Mouse (Mus musculus): ENCODE measurements around the gene Gja5. TPM values are rescaled to one million over a fixed set of nuclear protein-coding genes. Genes with fewer than 3 reads are reported as not detected.

Gene Gja5
- polyA plus RNA-seq, 1 experiment from 2014 or later, result 3.7 TPM

- H3K36me3 ChIP-seq, result no peaks in the 10 kb centered on the region
- no peak overlapping the region for H3K9ac ChIP-seq
- 11% methylated on average over 3 of the region's 3 CpGs for WGBS
- no peak overlapping the region for H3K4me3 ChIP-seq
- no peak overlapping the region for H3K27ac ChIP-seq
- no peaks in the 10 kb centered on the region for H3K27me3 ChIP-seq
- H3K9me3 ChIP-seq, result no peaks in the 10 kb centered on the region
- H3K4me2 ChIP-seq, result no peak overlapping the region
- no peaks in the 10 kb centered on the region for H3K4me1 ChIP-seq (replicated peaks)
- ATAC-seq (ENCODE audit: low FRiP score), result no peak
Observed at GRCm38 (mm10) chr3:96992526-96992925, 88.0 kb downstream of the Gja5 start.

- Histone ChIP-seq H3K27me3 (no peaks in the 10 kb centered on the region), H3K36me3 (no peaks in the 10 kb centered on the region), H3K4me2 (no peak overlapping the region), H3K4me1 (replicated peaks) (peaks cover 4% of the 10 kb centered on the region; the same call in 1 of the 2 replicates), H3K4me3 (no peak overlapping the region), H3K9ac (no peak overlapping the region), H3K9me3 (no peaks in the 10 kb centered on the region), H3K27ac (no peak overlapping the region)
- no peak for ATAC-seq (ENCODE audit: low FRiP score)
- WGBS, result 70% methylated on average over 6 of the region's 6 CpGs
Observed at GRCm38 (mm10) chr3:96997770-96998169, 93.3 kb downstream of the Gja5 start.

- no peak overlapping the region for H3K9ac ChIP-seq
- H3K9me3 ChIP-seq, result no peaks in the 10 kb centered on the region
- no peak for ATAC-seq (ENCODE audit: low FRiP score)
- no peaks in the 10 kb centered on the region for H3K36me3 ChIP-seq
- no peak overlapping the region for H3K4me3 ChIP-seq
- 92% methylated on average over 10 of the region's 10 CpGs for WGBS
- no peak overlapping the region for H3K4me2 ChIP-seq
- H3K27ac ChIP-seq, result no peak overlapping the region
- H3K4me1 ChIP-seq (replicated peaks), result no peaks in the 10 kb centered on the region
- H3K27me3 ChIP-seq, result no peaks in the 10 kb centered on the region
Observed at GRCm38 (mm10) chr3:97003111-97003510, 98.6 kb downstream of the Gja5 start.

DNA sequence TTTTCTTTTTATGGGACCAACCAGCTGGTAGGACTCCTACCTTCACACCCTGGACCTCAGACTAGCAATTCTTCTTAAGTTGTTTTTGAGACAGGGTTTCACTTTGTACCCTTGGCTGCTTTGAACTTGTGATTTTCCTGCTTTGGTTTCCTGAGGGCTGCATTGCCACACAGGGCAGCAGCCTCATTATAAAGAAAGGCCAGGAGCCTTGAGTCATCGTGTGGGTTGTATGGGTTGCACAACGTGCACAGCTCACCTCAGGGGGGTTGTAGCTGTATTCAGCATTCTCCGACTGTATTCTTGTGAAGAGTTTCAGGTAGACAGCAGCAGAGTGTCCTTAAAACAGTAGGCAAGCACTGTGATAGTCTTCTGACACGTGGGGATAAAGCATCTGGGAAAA, 100.0 kb downstream of the Gja5 start:
- Histone ChIP-seq H3K9ac (no peak overlapping the region), H3K4me3 (no peak overlapping the region), H3K27ac (no peak overlapping the region), H3K27me3 (no peaks in the 10 kb centered on the region), H3K36me3 (no peaks in the 10 kb centered on the region), H3K4me1 (replicated peaks) (no peaks in the 10 kb centered on the region), H3K9me3 (no peaks in the 10 kb centered on the region), H3K4me2 (no peak overlapping the region)
- WGBS, result 79% methylated on average over 4 of the region's 4 CpGs
- ATAC-seq (ENCODE audit: low FRiP score), result no peak

GRCm38 (mm10) chr3:97007010-97007448, 102.5 kb downstream of the Gja5 start:
- Histone ChIP-seq H3K27ac (no peak overlapping the region), H3K27me3 (no peaks in the 10 kb centered on the region), H3K4me3 (no peak overlapping the region), H3K9ac (no peak overlapping the region), H3K36me3 (no peaks in the 10 kb centered on the region), H3K4me1 (replicated peaks) (no peaks in the 10 kb centered on the region), H3K9me3 (no peaks in the 10 kb centered on the region), H3K4me2 (no peak overlapping the region)
- ATAC-seq (ENCODE audit: low FRiP score), result no peak
- WGBS, result 43% methylated on average over 3 of the region's 3 CpGs

DNA sequence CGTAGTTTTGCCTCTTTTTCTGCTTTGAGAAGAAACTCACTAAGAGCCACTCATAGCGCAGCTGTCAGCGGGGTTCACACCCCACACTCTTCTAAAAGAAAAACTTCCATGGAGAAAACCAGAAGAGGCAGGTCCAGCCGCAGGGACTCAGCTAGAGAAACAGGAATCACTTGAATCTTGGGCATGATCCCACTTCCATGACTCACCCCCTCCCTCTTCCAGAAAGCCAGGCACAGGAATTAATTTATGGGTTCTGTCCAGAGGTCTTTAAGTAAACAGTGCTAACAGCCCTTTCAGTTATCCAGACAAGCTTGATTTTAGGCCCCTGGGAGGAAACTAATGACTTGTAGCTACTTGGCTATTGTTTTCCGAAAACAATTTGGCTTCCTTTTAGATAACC, 120.7 kb downstream of the Gja5 start:
- no peak overlapping the region for H3K4me3 ChIP-seq
- ATAC-seq (ENCODE audit: low FRiP score), result no peak
- H3K4me2 ChIP-seq, result no peak overlapping the region
- H3K4me1 ChIP-seq (replicated peaks), result 0 out of 2 replicates have a peak, but pooled peaks cover 4% of the 10 kb centered on the region
- no peaks in the 10 kb centered on the region for H3K36me3 ChIP-seq
- H3K27ac ChIP-seq, result no peak overlapping the region
- WGBS, result 80% methylated on average over 5 of the region's 5 CpGs
- no peak overlapping the region for H3K9ac ChIP-seq
- H3K9me3 ChIP-seq, result no peaks in the 10 kb centered on the region
- no peaks in the 10 kb centered on the region for H3K27me3 ChIP-seq

DNA sequence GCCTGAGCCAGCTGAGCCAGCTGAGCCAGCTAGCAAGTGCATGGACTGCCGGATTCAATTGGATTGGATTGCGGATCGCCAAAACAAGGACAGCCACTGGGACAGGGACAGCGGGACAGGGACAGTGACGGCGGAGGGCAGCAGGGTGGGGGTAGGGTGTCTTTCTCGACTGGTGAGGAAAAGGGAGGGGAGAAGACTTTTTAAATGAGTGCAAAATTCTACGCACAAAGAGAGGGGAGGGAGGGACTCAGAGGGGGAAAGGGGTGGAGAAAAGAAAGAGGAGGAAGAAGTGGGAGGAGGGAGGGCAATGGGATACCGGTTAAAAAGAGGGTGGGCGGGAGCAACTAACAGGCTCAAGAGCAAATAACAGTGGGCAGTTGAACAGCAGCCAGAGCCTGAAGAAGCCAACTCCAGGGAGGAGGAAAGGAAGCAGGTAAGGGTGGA, 127.6 kb downstream of the Gja5 start:
- Histone ChIP-seq H3K4me1 (replicated peaks) (peaks cover 8% of the 10 kb centered on the region), H3K9ac (peak overlapping the region; percentile 55; the same call in 1 of the 2 replicates), H3K27me3 (peaks cover 11% of the 10 kb centered on the region; the same call in 1 of the 2 replicates), H3K9me3 (no peaks in the 10 kb centered on the region), H3K4me3 (peak overlapping the region; percentile 27), H3K4me2 (peak overlapping the region; percentile 51), H3K27ac (no peak overlapping the region), H3K36me3 (no peaks in the 10 kb centered on the region)
- ATAC-seq (ENCODE audit: low FRiP score), result peak; percentile 54
- 2% methylated on average over 10 of the region's 10 CpGs for WGBS

GRCm38 (mm10) chr3:97035558-97035957, 131.1 kb downstream of the Gja5 start:
- ATAC-seq (ENCODE audit: low FRiP score), result no peak
- 93% methylated on average over 3 of the region's 3 CpGs for WGBS
- no peak overlapping the region for H3K4me2 ChIP-seq
- peaks cover 15% of the 10 kb centered on the region for H3K4me1 ChIP-seq (replicated peaks)
- no peaks in the 10 kb centered on the region for H3K9me3 ChIP-seq
- H3K4me3 ChIP-seq, result no peak overlapping the region
- no peak overlapping the region for H3K27ac ChIP-seq
- H3K36me3 ChIP-seq, result no peaks in the 10 kb centered on the region
- H3K27me3 ChIP-seq, result peaks cover 11% of the 10 kb centered on the region; the same call in 1 of the 2 replicates
- H3K9ac ChIP-seq, result no peak overlapping the region

DNA sequence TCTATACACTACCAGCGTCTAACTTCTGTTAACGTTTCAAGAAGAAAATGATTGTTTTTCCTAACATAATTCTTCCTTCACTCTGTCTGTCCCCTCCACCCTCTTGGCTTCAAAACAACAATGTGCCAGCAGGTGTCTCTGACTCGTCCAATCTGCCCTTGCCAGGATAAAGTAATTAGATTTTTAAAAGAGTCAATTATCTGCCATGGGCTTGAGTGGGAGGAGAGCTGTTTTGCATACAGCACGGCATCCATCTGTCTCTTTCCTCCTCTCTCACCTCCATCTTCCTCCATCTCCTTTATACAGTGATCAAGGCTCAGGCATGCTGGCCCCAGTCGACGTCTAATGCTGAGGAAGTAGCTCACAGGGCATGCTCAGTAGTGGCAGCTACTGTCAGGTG, 132.6 kb downstream of the Gja5 start:
- peak; percentile 49; the same call in 1 of the 2 replicates for ATAC-seq (ENCODE audit: low FRiP score)
- Histone ChIP-seq H3K27ac (no peak overlapping the region), H3K4me3 (no peak overlapping the region), H3K9ac (no peak overlapping the region), H3K4me1 (replicated peaks) (peaks cover 12% of the 10 kb centered on the region), H3K4me2 (no peak overlapping the region), H3K9me3 (no peaks in the 10 kb centered on the region), H3K36me3 (no peaks in the 10 kb centered on the region), H3K27me3 (peaks cover 11% of the 10 kb centered on the region; the same call in 1 of the 2 replicates)
- WGBS, result 37% methylated on average over 6 of the region's 6 CpGs

DNA sequence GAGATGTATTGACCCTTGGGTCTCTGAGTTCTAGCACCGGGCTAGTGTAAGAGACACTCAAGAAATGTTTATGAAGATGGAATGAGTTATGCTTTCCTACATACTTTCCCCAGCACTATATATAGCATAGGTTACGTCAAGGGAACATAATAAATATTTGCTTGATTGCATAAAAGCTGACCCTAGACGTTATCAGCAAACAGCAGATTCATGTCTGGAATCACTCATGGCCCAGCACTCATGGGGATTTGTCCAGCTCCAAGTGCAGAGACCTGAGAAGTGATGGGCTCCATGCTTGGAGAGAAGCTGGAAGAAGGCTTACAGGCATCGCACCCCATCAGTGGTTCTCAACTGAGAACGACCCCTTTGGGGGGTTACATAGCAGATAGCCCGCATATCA, 135.2 kb downstream of the Gja5 start:
- Histone ChIP-seq H3K9me3 (no peaks in the 10 kb centered on the region), H3K27ac (no peak overlapping the region), H3K4me2 (no peak overlapping the region), H3K36me3 (no peaks in the 10 kb centered on the region), H3K27me3 (no peaks in the 10 kb centered on the region), H3K9ac (no peak overlapping the region), H3K4me1 (replicated peaks) (peaks cover 7% of the 10 kb centered on the region; the same call in 1 of the 2 replicates), H3K4me3 (no peak overlapping the region)
- WGBS, result 92% methylated on average over 6 of the region's 6 CpGs
- no peak for ATAC-seq (ENCODE audit: low FRiP score)

DNA sequence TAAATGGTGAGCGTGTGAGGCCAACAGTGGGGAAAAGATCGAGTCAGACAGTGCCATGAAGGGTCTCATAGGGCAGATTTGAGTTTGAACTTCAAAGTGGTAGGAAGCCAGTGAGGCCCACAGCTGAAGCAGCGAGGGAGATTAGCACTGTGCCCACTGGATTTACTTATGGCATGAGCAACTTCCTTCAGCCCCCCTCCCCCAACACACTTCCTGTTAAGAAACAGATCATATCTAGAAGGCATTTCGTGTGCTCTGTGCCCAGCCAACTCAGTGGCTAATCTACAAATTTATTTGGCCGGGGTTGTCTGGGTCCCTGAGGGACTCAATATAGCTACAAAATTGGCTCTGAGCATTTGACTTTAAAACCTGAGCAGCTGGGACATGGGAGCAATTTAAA, 139.7 kb downstream of the Gja5 start:
- Histone ChIP-seq H3K4me1 (replicated peaks) (no peaks in the 10 kb centered on the region), H3K9ac (no peak overlapping the region), H3K27ac (no peak overlapping the region), H3K4me2 (no peak overlapping the region), H3K9me3 (no peaks in the 10 kb centered on the region), H3K36me3 (no peaks in the 10 kb centered on the region), H3K4me3 (no peak overlapping the region), H3K27me3 (no peaks in the 10 kb centered on the region)
- 77% methylated on average over 5 of the region's 5 CpGs for WGBS
- no peak for ATAC-seq (ENCODE audit: low FRiP score)

DNA sequence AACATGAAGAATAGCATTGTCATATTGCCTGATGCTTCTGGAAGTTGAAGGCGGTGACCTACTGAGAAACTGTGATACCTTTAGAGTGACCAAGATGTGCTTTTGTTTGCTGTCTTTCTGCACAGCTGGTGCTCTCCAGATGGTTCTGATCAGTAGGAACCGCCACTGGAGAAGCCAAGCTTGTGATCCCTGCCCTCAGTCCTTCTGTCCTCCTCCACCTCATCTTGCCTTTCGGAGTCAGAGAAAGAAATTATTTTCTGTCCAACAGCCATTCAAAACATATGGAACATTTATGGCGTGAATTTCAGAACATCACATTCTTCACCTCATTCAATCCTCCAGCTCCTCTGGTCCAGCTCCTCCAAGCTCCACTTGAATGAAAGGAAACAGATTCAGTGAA, 143.3 kb downstream of the Gja5 start:
- Histone ChIP-seq H3K27ac (no peak overlapping the region), H3K27me3 (no peaks in the 10 kb centered on the region), H3K9ac (no peak overlapping the region), H3K4me2 (no peak overlapping the region), H3K36me3 (no peaks in the 10 kb centered on the region), H3K4me3 (no peak overlapping the region), H3K9me3 (no peaks in the 10 kb centered on the region), H3K4me1 (replicated peaks) (peaks cover 16% of the 10 kb centered on the region; the same call in 1 of the 2 replicates)
- 94% methylated on average over 4 of the region's 4 CpGs for WGBS
- ATAC-seq (ENCODE audit: low FRiP score), result no peak

DNA sequence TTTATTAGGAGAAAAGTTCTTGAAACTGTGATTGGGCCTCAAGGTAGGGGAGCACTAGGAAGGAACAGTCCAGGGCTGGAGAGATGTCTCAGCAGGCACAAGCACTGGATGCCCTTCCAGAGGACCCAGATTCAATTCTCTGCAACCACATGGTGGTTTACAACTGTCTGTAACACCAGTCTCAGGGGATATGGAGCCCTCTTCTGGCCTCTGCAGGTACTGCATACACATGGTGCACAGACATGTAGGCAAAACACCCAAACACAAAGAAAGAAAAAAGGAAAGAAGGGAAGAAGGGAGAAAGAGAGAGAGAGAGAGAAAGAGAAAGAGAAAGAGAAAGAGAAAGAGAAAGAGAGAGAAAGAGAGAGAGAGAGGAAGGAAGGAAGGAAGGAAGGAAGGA, 143.9 kb downstream of the Gja5 start:
- Histone ChIP-seq H3K4me2 (no peak overlapping the region), H3K27me3 (no peaks in the 10 kb centered on the region), H3K9ac (no peak overlapping the region), H3K4me1 (replicated peaks) (peaks cover 17% of the 10 kb centered on the region; the same call in 1 of the 2 replicates), H3K36me3 (no peaks in the 10 kb centered on the region), H3K9me3 (no peaks in the 10 kb centered on the region), H3K4me3 (no peak overlapping the region), H3K27ac (no peak overlapping the region)
- no peak for ATAC-seq (ENCODE audit: low FRiP score)

Measured in hindbrain, embryonic 13.5 days (tissue).